Mouse (Mus musculus) lung, postnatal 4 days (tissue): ENCODE results near the gene Gm853.

Experiments
- DNase-seq, 2 experiments: peaks; one replicate each; pipeline ENCODE4 v3.0.0; 2021

Gene Gm853

DNA sequence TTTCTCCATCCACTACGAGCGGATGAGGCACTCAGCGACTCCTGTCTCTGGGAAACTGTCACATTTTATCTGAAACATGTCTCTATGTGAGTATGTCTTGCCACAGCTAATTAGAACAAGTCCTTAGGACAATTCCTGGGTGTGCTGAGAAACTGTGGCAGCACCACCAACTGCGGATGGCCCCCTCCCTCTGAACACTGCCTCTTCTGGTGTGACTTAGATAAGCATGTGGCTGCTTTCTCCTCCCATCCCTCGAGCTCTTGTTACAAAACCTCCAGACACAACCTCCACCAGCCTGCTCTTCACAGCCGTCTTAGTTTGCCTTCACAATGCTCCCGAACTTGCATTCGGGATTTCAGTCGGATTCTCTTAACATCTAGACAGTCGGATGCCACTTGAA is 8.3 kb downstream of the Gm853 start:
- no peak for DNase-seq

DNA sequence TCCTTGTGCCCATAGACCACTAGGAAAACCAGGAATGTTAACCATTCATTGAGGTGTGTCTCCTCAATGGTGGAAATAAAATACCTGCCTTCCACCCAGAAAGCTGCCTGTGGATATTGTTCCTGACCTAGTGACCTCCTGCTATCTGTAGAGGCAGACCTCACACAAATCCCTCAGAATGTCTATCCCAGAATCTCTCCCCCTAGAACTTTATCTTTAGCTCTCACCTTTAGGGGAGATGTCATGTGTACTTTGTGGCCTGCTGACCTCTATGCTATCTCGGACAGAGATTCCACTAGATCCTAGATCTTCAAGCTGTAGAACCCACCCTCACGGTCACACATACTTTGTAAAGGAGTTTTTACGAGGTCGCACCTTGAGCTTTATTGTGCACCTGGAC is 9.0 kb downstream of the Gm853 start:
- no peak for DNase-seq

DNA sequence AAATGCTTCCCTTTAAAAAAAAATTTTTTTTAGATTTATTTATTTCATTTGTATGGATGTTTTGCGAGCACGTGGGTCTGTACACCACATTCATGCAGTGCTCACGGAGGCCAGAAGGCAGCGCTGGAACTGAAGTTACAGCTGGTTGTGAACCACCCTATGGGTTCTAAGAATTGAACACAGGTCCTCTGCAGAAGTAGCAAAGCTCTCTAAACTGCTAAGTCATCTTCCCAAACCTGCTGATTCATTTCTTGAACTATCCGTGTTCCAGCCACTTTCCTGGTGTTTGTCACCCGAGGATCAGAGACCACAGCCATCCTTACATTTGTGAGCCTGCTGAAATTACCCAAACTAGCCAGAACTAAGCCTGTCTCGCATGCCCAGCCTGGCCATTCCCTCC is 9.8 kb downstream of the Gm853 start:
- DNase-seq: no peak

DNA sequence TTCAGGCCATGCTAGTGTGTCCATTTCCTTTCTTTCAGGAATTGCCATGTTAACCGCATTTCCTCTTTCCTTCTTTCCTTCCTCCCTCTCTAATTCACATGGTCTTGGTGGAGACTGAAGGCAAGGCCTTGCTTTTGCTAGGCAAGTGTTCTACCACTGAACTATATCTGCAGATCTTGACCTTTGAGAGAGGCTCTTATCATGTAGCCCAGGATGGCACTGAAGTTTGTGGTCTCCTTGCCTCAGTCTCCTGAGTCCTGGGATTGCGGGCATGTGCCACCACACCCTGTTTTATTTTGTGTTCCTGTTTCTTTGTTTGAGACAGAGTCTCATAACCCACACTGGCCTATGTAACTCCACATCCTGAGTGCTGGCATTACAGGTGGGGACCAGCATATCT is 10.3 kb downstream of the Gm853 start:
- no peak for DNase-seq

DNA sequence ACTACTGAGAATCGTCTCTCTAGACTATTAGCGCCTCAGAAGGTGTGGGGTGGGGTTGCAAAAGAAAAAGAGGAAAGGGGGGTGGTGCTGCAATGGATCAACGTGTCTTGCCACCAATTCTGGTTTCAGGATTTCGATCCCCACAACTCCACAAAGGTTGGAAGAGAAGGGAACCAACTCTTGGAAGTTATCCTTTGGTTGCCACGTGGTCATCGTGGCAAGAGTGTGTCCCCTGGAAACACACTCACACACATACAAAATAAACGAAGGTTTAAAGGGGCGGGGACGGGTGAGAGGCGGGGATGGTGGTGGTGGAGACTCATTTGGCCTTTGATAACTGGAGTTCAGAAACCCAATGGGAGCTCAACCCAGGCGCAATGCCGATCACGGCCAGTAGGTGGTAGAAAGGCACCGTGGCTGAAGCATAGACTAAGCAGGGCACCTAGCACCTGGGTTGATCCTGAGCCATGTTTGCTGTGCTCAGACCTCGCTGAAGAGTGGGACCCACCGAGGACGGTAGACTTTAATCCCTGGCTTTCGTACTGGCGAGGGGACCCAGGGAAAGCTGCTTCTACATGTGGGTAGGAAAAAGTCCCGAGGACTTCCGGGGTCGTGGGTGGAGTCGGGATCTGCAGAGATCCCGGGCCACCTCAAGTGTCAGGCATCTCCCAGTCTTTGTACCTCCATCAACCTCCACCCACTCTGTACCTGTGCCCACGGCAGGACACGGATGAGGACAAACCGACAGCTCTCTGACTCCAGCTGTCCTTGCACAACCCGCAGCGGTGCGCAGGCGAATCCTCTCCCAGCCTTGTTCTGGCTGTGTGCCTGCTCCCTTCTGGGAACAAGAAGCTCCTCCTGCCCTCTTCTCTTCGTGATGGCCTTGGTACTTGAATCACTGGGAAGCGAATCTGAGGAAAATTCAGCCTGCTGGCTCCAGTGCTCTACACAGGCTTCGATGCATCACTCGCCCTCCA is 23.2 kb downstream of the Gm853 start:
- DNase-seq: peak; percentile 76 to 88

DNA sequence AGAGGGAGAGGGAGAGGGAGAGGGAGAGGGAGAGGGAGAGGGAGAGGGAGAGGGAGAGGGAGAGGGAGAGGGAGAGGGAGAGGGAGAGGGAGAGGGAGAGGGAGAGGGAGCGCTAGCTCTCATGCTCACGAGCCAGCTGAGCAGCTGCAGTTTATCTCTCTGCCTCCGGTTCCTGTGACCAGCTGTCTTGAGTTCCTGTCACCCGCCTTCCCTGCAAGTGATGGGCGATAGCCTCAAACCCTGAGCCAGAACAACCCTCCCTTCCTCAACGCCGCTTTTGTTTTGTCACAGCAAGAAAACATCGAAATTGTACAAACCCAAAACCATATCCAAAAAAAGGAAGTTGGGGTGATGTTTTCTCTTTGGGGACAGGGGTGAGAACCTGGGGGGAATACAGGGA is 25.7 kb downstream of the Gm853 start:
- DNase-seq: no peak

DNA sequence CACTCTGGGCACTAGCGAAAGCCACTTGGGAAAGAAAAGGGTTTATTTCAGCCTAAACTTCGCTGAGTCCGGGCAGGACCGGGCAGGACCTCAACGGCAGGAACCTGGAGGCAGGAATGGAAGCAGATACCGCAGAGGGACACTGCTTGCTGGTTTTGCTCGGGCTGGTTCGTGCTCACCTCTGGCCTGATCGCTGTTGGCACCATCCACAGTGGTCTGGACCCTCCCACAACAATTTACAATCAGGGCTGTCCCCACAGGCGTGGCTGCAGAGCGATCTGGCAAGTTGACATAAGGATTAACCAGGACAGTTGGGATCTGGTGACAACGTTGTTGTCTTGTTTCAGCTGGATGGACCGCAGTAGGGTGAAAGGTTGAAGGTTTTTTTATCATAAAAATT is 26.3 kb downstream of the Gm853 start:
- DNase-seq: no peak

DNA sequence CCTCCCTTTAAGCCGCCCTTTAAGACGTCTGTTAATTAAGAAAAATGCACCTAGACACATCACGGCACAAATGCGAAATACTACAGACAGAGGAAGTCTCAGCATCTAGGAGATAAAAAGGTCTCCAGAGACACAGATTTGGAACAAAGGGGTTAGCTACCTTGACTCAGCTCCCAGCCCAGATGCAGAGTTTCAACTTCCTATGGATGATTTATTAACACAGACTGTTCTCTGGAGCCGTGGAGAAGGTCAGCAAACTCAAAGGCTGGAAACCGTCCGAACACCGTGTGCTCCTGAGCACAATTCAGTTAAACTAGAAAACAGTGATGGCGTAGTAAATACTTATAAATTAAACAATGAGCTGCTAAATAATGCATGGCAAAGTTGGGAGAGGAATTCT is 29.9 kb downstream of the Gm853 start:
- DNase-seq: no peak

DNA sequence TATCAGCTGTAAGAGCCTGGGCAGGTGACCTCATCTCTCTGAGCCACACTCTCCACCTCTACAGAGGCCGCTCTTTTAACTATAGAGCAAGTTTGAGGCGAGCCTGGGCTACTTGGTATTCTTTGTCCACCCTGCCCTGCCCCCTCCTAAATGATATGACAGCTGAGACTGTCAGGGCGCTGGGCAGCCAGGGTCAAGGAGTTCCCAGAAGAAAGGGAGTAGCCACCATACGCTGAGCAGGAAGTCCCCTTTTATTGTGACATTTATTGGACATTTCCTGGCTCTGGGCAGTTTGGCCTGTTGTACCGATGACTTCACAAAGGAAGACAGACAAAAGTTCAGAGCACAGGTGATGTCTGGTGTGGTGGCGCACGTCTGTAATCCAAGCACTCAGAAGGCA is 32.6 kb downstream of the Gm853 start:
- DNase-seq: peak in 1 of 2 experiments; percentile 24

DNA sequence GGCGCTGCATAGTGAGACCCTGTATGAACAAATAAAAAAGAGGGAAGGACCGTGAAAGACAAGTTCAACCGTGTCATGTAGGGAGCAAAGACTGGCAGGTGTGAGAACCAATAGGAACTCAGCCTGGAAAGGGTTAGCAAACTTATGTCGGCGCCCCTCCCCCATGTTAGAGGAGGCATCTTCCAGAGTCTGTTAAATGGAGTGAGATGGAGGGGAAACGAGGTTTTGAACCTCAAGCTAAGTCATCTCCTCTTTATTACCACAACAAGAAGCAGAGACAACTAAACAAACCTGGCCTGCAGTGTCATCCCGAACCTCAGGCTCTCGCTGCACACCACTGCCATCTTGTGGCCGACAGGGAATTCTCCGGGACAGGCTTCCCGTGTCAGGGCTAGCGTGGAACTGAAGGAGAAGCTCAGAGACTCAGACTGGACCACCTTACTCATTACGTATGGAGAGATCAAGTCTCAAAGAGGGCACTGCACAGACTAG is 33.3 kb downstream of the Gm853 start:
- peak; percentile 84 to 90 for DNase-seq

DNA sequence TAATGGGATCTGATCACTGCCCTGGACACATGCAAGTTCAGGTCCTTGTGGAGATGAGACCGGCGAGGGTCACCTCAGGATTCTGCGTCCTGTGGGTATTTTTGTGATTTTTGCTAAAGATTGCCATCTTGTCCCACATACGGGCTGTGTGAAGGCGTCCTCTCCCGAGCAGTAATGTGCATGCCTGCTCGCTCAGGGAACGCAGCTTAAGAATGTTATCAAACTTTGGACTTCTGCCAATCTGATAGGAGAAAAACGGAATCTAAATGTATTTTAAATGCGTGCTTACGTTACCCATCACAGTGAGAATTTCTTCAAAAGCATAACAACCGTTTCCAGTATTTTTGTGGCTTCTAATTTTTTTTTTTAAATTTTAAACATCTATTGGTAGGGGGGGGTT is 35.3 kb downstream of the Gm853 start:
- DNase-seq: peak in 1 of 2 experiments; percentile 21

DNA sequence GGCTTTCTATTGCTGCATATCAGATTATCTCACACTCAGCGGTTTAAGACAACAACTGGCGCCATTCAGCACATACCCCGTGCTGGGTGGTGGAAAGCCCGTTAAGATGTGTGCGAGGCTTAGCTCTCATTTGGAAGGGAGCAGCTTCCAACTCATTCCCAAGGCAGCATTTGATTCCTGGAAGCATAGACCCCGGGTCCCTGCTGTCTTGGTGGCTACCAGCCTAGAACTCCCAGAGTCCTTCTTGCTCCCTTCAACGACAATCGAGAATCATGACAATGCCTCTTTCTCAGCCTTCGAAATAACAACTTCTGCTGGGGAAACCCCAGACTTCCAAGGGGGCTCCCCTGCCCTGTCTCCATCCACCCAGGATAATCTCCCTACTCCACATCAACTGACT is 35.8 kb downstream of the Gm853 start:
- DNase-seq: no peak

DNA sequence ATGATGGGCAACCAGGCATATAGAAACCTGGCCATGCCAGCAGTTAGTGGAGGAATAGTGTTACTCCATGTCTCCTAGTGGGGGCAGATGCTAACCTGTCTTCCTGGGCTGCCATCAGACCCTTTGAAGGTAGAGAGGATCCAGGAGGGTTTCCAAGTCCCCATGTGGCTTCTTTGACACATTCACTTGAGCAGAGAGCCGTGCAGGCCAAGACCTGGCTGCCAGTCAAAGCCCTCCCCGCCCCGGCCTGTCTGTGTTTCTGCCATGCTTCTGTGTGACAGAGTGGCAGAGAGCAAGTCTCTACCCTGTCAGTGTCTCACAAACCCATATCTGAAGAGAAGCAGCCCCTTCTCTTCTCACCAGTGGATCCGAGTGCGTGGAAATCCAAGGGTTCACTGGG is 38.3 kb downstream of the Gm853 start:
- peak in 1 of 2 experiments; percentile 20 for DNase-seq

DNA sequence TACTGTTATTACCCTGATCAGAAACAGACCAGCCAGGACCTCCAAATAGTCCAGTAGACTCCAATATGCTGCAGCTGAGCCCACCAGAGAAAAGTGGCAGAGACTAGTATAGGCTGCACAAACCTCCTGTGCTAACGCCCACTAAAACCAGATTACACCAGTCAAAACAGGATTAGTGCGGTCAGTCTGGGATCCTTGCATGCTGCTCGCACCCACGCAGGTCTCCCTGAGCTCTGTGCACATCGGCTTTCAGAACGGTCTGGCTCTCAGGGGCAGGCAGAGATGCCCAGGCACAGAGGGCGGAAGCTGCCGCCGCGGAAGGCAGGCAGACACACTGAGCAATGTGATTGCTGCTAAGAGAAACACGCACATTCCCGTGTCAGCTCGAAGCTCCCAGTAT is 39.2 kb downstream of the Gm853 start:
- DNase-seq: no peak

DNA sequence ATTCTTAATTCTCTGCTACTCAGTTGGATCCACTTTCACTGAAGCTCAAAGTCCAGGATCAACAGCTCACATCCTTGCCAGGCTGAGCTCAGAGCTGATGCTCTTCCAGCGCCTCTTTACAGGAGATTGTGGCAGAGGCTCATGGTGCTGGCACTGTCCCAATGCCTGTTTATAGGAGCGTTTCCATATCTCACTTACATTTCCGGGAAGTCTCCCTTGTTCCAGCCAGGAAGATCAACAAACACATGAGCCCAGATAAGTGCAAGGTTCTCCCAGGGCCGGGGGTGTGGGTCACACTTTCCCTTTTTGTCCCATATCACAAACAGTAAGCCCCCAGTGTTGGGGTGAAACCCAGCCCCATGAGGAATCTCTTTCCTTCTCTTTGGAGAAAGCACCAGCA is 40.3 kb downstream of the Gm853 start:
- peak; percentile 76 to 80 for DNase-seq

DNA sequence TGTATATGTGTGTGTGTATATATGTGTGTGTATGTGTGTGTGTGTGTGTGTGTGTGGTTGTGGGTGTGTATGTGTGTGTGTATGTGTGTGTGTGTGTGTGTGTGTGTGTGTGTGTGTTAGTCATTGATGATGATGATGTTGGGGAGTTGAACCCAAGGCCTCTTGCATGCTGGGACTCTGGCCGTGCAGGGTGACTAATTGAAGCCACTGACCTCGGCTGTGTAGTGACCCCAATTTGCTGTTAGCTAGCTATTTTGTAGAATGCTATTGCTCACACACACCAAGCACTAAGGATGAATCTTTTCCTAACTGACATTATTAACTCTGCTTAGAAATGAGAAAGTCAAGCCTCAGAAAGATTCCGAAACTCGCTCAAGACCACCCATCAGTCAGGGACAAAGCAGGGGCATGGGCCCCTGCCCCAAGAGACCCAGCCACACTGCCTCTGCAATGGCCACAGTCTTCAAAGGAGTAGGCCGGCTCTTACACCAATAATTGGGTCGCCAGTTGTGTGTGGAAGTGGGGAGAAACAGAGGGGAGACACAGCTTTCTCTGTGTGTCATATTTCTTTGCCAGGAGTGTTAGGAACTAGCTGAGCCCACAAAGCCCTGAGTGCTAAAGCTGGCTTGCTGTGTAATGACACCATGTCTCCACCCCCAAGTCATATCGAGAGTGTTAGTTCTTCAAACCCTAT is 41.1 kb downstream of the Gm853 start:
- peak in 1 of 2 experiments; percentile 16 for DNase-seq

DNA sequence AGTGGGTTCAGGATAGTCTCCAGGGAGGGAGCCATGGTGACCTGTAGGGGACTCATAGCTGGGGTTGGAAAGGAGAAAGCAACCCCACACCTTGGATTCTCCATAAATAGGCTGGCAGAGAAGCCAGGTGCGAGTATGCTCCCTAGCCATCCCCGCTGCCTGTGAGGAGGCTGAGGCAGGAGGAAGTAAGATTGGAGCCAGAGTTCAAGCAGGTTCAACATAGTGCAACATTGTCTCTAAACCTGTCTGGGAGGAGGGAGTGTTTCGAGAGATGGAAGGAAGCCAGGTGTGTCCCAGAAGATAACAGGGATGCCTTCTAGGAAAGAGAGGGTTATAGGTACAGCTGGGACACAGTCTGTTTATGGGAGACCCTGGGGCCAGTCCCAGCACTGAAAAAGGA is 42.3 kb downstream of the Gm853 start:
- DNase-seq: peak in 1 of 2 experiments; percentile 14

DNA sequence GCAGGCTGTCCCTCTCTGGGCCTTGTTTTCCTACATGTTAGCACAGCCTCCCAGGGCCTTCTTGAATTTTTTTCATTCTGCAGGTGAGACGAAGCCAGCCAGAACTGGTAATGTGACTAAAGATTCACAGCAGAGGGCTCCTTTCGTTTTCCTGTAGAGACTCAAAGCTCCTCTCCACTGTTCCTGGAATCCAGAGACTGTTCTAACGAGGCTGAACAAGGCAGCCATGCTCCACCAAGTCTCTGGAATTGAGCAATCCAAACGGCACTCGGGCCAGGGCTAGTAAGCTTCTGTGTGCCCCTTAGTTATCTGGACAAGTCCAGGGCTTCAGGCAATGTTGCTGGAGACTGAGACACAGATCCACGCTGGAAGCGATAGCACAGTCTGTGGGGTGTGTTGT is 44.7 kb downstream of the Gm853 start:
- peak in 1 of 2 experiments; percentile 29 for DNase-seq

DNA sequence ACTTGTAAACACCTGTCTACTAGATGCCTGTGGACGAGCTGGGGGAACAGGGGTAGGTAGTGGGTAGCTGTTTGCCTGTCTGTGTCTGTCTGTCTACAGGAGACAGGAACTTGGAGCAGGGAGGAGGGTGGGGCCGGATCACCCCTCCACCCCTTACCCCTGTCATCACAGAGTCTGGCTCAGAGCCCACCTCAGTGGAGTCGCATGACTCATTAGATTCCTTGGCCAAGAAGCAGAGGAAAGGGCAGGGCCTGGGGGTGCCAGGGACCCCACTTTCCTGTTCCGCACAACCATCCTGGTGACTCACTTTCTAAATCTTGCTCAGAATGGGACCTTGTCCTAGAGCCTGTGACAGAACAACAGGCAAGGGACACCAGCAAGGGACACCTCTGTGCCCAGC is 45.1 kb downstream of the Gm853 start:
- DNase-seq: peak; percentile 77 to 83

DNA sequence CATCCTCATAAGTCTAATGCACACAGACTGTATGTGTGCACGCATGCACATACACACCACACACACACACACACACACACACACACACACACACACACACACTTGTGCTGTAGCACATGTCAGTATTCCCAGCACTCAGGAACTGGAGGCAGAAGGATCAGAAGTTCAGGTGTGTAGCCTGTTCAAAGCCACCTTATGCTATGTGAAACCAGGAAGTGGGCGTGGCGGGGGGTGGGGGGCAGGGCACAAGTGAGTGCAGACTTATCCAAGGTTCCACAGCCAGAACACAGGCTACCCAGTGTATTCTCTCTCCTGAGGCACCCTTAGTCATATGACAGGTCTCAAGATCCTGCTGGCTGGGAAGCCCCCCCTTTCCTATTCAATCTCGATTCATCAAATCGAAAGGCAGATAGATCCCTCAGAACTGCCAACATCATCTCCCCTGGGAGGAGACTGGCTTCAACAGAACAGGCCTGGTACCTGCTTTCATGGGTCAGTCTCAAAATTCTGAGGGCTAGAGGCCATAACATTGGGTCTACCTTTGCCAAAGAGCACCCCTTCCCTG is 46.0 kb downstream of the Gm853 start:
- DNase-seq: no peak

DNA sequence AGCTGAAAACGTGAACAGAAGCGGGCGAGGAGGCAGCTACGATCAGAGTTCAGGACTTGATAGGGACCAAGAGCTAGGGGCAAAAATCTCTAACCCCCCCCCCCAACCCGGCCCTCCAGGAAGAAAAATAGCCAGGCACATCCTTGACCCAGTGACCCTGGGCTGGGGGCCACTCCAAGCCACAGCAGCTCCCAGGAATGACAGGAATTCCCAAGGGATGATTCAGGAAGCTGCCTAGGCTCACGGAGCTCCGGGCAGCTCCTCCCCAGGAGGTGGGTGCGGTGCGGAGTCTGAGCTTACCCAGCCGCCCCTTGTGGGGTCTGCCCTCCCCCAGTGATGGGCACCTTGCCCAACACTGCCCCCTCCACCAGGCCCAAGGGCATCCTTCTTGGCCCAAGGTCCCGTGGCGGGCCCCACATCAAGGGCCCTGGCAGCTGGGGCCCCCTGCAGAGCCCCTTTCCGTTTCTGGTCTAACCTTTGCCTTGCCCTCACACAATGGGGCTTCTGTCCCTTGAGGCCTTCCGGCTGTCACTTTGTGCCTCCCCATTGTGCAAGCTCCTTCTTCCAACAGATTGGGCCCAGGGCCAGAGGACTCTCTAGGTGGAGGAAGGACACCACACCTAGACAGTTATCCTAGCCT is 47.0 kb downstream of the Gm853 start, which contains the start of gene Tinagl1:
TSS of gene Tinagl1 (minus strand) at position 51 of the 640 bp plus-strand sequence.
- DNase-seq: peak; percentile 61 to 78

DNA sequence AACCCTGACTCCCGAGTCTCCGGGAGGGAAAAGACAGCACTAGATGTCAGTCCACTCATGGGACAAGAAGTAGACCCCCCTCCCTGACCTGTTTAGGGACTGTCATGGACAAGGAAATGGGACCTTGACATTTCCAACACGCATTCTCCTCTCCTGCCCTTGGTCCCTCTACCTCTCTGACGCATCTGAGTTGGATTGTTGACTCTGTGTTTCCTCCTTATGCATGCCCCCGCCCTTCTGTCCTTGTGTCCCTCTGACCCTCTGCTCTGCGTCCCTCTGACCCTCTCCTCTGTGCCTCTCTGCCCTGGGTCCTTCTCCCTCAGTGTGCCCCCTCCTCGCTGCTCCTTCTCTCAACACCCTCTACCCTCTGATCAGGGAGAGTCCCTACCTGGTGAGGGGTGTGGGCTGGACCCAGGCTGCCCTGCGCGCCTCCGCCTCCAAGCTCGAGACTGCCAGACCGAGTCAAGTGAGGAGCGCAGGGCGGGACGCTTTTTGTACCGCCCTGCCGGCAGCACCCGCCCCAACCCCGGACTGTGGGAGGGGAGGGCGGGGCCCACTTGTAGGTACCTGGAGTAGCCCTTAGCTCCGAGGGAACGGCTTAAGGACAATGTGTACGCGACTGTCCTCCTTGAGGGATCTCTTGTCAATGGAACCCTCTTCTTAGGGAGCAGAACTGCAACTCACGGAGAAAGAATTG is 47.7 kb downstream of the Gm853 start:
- DNase-seq: peak; percentile 85 to 92
